Mouse (Mus musculus): ENCODE data around the gene Abca1. TPM values are rescaled to one million over a fixed set of nuclear protein-coding genes. Genes with fewer than 3 reads are reported as not detected.

Gene Abca1
- polyA plus RNA-seq, 1 experiment from 2014 or later = 4.6 TPM

DNA sequence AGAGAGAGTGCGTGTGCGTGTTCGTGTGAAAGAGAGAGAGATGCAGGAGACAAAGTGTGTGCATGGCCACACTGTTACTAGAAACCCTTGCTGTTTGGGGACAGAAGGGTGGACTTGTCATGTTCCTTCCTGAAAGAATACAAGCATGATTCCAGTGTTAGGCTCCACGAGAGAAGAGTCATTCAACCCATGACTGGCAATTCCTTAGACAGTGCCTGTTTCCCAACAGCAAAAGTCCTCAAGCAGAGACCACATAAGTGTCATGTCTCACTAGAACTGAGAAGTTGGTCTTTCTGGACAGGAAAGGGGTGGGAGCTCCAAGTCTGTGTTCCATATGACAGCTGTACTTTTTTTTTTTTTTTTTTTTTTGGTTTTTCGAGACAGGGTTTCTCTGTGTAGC, 10.1 kb downstream of the Abca1 start:
- DNase-seq (ENCODE audit: low spot score) = no peak

DNA sequence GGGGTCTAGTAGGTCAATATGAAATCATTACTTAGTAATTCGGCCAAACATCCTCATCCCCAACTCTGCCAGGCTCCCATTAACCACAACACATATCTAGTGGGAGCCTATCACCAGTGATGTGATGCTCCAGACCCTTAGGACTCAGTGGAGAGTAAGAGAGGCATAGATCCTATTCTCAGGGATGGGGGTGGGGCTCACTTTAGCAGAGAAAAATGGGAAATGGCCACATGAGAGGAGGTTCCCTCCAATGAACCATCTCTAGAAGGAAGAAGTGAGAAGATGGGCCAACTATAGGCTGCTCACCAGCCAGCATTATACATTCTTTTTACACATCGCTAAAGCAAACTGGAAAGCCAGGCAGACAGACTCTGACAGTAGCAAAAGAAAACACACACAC, 10.9 kb downstream of the Abca1 start:
- DNase-seq (ENCODE audit: low spot score) = no peak

DNA sequence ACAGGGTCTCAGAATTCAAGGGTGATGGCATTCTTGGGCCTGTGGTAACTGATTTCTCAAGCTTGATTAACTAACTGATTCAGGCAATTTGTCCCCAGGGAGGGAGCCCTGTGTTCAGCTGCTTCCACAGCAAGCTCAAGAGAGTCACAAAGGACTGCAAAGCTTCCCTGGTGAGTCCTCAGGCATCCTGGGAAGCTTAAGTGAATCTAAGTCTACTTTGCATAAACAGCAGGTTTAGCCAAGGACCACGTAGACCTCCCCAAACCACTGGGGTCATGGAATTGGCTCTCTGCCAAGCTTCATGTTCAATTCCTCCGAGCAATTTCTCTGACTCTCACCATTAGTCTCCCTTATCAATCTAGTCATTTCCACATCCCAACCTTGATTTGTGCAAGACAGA, 12.2 kb downstream of the Abca1 start:
- DNase-seq (ENCODE audit: low spot score) = no peak

DNA sequence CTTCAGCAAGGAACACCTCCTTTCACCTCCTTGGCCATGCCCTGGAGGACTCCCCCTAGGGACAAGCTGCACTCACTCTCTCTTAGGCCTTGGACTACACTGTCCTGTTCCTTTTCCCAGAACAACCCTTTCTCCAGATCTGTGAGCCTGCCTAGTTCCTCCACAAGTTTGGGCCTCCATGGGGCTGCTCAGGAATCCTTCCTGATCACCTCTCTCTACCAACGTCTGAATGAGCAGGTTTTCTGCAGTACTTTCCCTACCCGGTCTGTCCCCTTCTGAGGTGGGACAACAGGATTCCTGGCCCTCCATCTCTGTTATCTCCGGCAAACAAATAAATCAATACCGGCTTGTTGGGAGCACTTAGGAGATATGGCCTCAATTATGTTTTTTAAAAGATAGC, 12.6 kb downstream of the Abca1 start:
- DNase-seq (ENCODE audit: low spot score) = no peak

DNA sequence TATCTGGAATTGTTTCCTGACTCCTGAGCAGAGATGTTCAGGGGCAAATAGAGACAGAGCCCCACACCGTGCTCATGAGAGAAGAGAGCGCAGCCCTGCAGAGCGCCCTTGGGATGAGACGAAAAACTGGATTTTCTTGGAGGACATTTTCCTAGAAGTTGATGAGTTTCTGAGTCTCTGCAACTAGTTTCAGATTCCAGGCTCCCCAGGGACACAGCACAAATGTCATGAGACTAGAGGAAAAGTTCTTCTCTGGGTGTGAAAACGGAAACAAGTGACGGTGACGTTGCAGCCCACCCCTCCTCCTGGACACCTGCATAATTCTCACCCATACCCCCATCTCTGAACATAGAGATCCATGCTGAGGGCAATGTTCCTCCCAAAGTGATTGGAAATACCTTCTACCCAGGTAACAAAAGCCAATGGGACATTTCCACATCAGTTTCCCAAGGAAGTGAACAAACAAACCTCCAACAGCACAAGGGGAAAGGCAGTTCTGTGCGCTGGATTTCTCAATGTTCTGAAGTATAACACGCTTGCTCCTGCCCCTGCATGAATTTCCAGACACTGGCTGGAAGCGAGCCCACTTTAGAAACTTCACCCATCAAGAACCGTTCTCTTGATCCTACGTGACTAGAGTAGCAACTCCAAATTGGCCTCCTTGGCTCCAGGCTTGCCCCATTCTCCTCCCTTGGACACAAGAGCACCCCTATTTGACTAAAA, 13.3 kb downstream of the Abca1 start:
- DNase-seq (ENCODE audit: low spot score) = no peak

DNA sequence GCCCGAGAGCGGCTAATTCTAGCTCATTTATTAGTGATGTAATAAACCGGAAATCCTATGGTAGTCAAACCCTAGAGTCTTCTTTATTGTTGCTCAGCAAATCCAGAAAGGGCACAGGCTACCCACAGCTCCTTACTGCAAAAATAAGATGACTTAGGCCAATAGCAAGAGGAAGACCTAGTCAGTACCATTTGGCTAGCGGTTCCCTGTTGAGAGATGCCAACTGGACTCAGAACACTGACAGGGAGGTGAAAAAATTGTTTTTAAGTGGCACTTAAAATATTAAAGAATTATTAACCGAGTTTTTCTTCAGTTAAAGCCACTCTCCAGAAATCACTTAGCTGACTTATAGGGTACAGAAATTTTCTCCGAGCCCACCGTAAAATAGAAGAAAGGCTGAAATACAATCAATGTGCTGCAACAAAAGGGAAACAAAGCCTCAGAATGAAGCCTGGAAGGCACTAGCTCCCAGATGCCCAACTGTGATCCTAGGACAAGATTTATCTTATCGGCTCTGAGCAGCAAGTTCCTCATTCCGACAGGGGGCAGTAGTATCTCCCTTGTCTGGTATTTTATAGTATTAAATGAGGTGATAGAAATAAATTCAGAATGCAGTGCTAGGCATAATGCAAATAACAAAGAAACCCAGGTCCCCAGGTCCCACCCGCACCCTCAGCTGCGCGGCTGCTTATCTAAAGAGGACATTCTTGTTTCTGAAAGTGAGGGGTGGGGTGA, 14.1 kb downstream of the Abca1 start:
- DNase-seq (ENCODE audit: low spot score) = no peak

DNA sequence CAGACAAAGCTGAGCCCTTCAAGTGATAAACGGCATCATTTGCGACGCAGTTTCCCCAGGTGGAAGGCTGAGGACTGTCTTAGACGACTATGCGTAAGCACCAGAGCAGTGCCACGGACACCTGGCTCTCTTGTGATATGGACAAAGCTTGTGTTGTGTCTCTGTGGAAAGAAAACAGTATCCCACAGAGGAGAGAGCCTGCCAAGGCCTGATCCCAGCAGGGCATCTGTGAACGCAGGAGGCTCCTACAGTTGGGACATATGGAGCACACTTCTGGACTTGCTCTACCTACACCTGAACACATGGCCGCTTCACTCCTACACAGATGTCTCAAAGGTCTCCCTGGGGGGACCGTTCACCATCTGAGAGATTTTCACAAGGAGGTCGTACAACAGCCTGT, 15.1 kb downstream of the Abca1 start:
- no peak for DNase-seq (ENCODE audit: low spot score)

DNA sequence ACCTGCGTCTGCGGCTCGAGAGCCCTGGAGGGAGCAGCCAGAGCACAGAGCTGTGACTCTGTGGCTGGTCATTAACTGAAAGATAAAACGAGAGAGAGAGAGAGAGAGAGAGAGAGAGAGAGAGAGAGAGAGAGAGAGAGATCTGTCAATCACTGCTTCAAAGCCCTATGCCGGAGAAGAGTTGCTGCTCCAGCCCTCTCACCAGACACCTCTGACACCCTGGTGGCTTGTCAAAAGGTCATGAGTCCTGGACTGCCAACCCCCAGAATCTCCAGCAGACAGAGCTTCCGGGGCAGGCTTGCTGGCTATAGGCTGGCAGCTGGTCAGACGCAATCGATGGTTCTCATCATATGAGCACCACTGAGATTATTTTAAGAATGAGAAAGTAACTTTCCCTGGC, 15.7 kb downstream of the Abca1 start:
- no peak for DNase-seq (ENCODE audit: low spot score)

DNA sequence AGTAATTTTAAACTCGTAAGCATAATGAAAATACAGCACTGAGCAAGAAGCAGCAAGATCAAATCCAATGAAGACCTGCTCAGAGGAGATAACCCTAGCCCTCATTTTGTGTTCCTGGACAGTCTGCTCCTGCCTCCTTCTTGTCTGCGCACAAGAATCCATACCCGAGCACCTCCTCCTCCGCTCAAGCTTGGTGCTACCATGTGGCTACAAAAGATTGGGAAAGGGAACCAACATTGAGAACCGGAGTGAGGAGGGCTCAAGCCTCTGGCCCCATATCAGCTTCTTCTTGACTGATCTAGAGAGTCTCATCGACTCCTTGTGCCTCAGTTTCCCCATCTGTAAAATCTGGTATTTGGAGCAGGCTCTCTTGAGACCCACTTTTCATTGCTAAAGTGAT, 19.0 kb downstream of the Abca1 start:
- no peak for DNase-seq (ENCODE audit: low spot score)

DNA sequence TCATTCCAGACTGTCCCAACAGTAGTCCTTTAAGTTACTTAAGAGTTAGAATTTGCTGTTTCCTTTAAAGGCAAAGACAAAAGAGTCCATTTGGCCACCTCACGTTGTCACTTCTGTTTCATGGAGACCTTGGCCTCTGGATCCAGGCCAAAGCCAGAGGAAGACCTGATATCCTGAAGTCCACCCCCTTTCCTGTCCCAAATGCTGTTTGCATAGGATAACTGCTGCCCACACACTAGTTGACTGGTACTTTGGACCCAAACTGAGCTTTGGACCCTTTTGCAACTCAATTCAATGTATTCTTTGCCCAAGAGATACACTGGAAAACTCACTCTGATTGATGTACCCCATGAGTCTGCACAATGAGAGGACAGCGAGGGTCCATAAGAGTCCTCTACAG, 20.2 kb downstream of the Abca1 start:
- no peak for DNase-seq (ENCODE audit: low spot score)

DNA sequence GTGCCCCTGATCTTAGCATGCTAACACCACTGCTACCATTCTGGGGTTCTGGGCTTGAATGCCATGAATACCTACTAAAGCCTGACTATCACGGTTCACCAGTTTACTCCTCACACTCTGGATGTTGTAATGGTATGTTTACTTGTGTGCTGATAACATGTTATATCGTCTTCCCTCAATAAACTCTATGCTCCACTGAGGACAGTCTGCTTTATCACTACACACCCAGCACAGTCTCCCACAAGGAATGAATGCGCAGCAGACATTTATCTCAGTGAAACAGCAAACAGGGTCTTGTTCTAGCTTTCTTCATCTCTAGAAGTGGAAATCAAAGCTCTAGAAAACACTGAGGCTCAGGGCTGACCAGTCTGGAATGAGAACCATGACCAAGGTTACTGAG, 20.7 kb downstream of the Abca1 start:
- DNase-seq (ENCODE audit: low spot score) = no peak

DNA sequence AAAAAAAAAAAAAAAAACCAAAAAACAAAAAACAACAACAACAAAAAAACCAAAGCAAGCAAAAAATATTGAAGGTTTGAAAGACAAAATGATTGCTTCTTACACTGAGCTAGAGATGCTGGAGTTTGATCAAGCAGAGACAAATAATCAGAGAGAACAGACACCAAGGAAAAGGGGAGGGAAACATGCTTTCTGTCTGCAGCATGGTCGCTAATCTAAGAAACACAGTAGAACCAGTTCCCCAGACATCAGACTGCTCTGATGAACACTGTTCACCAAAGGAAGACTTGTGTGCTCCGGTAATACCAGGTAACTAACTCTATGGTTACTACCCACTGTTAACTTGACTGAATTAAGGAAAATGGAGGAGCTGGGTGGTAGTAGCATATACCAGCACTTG, 22.6 kb downstream of the Abca1 start:
- DNase-seq (ENCODE audit: low spot score) = no peak

DNA sequence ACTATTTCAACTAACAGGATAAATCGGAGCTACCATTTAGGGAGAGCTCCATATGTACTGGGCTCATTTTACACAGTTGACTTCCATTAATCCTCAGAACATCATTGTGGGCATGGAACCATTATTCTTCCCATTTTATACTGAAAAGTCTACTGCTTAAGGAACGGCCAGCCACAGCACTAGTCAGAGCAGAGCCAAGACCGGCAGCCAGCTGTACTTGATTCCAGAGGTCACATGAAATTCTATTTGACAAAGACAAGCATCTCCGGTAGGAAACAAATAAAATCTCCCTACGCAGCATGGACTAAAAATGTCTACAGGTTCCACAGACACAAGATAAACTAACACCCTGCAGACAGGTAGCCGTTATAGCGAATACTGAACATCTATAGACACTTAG, 24.9 kb downstream of the Abca1 start:
- no peak for DNase-seq (ENCODE audit: low spot score)

DNA sequence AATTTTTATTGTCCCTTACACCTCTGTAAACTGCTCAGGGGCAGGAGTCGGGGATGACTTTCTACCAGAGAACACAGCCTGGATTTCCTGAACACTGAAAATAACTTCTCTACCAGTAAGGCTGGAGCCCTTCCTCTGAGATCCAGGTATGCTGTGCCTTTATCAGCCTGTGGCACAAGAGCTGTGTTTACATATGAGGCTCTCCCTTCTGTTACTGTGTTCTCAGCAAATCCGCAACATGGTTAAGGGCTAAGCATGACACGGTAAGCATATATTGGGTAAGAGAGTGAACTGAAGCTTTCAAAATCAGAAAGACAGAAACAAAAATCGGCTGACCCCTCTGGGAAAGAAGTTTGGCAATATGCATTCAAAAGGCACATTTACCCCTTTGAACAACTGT, 25.7 kb downstream of the Abca1 start:
- DNase-seq (ENCODE audit: low spot score) = no peak

DNA sequence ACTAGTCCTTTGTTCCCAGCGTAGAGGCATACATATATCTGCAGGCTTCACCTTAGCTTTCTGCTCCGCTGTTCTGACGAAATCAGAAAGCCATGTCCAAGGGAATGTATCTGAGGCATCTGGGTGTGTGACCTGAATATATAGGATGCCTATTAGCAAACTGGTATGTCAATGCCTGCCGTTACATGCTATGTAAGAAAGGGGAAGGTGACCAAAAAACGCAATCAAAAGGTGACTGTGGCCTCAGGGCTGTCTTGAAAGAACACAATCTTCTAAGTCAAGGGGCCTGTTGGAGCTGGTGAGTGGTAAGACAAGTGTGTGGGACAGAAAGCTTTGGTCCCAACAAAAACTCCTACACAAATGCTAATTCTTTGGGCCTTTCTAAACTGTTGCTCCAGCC, 28.2 kb downstream of the Abca1 start:
- DNase-seq (ENCODE audit: low spot score) = no peak

DNA sequence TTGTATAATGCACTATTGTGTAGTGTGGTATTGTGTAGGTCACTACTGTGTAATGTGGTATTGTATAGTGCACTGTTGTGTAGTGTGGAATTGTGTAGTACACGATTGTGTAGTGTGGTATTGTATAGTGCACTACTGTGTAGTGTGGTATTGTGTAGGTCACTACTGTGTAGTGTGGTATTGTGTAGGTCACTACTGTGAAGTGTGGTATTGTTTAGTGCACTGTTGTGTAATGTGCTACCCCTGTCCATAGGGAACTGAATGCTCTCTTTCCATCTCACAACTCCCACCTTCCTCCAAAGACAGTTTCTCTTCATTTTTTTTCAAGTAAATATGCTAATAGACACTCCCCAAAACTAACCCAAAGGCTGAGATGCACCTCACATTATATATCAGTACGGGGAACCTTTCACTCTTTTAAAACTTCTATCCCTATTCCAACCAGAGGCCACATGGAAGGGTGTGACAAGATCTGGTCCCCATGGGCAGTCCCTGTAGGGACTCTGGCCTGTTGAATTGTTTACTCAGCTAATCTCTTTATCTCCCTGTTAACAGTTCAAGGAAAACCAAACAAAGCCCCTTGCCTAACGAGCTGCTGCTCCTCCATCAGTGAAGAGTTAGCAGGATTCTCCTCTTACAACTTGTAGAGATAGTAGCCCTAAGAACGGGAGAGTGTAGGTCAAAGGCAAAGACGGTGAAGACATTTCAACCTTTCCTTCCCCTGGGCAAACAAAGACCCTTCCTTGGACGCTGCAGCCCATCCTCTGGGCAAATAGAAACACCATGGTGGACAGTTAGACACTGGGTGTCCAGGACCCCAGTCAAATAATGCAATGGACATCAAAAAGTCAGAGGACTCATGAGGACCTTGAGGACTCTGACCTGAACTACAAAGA, 28.8 kb downstream of the Abca1 start:
- DNase-seq (ENCODE audit: low spot score) = no peak

DNA sequence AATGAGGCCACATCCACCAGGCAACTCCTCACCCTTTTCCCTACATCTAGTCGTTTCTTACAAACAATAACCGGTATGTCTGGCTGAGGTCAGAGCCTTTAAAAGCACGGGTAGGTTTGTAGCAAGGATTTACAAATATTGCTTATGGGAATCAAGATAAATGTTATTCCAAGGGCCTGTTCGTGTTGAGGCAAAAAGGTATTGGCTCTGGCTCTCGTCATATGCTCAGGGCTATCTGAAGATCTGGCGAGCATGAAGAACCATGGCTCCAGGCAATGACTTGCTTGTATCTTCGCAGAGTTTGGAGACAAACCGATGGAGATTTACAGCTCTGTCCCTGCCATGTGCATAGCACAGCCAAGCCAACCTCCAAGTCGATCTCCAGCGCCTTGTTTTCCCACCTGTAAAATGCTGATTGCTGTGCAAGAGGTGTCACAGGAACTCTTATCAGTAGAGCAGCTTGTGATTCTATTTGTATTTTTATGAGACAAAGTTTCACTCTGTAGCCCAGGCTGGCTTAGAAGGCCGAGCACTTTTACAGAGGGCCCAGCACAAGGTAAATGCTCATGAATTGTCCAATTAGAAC, 29.9 kb downstream of the Abca1 start:
- no peak for DNase-seq (ENCODE audit: low spot score)

DNA sequence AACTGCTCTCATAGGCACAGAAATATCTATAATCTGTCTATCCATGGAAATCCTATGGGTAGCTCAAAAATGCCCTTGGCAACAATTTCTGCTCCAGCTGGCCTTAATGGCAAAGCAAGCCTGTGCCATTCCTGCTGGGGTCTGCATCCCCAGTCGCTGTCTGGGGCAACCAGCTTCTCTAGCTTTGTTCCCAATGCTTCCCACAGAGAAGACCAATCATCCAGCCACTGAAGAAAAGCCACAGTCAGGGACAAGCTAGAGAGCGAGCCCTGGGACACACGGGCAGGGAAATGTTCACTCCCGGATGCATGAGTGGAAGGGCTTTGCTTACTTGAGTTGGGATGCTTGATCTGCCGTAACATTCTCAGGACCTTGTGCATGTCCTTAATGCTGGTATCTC, 32.4 kb downstream of the Abca1 start:
- DNase-seq (ENCODE audit: low spot score) = no peak

DNA sequence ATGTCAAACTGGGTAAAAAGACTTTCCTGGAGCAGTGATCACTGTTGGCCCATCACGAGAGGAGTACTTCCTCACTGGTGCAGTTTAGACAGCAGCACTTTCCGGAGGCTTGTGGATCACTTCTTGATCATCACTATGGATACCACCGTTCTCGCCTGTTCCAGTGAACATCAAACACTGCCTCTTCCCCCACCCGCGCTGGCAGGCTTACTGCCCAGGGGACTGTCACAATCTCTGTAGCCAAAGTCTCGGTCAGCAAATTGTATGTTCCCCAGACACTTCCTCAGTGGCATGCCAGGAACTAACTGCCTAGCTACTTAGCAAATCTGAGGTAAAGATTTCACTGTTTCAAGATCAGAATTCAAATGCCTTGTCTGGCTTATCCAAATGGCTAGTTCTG, 32.9 kb downstream of the Abca1 start:
- no peak for DNase-seq (ENCODE audit: low spot score)

DNA sequence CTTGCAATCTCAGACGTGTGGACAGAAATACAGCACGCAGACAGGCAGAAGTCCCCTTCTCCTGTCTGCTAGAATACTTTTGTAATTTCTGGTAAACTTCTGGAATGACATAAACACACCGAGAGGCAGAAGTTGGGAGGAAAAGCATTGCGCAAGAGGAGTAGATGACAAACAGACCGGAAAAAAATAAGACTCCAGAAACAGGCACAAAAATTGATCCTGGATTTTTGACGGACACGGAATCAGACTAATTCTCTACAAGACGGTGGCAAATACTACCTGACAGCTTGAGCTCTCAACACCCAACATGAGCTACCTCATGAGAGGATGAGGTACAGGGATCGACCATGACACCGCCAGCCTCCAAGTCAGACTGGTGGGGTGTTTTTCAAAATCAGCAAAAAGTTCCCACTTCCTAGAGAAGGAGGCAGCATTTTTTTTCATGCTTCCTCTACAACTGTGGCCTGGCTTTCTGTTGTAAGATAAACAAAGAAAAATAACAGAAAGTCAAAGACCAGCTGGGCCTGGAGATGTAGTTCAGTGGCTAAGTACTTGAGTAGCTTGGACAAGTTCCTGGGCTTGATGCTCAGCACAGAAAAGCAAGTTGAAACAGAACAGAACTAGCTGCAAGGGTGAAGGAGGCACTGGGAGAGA, 34.7 kb downstream of the Abca1 start:
- DNase-seq (ENCODE audit: low spot score) = no peak

DNA sequence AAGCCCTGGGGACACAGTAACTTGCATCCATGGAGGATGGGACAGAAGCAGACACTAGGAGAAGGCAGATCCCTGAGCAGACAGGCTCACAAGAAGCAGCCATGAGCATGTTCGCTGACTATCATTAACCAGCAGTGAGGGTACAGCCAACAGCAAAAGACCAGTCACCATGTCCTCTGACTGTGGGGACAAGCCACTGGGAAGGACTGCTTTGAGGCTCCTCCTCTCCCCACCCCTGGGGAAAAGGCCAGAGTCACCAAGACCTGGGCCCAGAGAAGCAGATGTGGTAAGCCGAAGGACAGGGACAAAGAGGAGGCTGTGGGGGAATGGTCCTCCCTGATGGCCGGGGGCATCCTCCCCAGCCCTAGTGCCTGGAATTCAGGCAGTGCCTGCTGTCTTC, 37.4 kb downstream of the Abca1 start:
- DNase-seq (ENCODE audit: low spot score) = no peak

All from thymus, postnatal 0 days (tissue).